8 mouse cellular contexts compared by ENCODE assay signal in genomic region chr14:54233559-54234143, GRCm38 (mm10). TPM values are rescaled to one million over a fixed set of nuclear protein-coding genes. Genes with fewer than 3 reads are reported as not detected.
DNase-seq lines count a peak whose midpoint lies in the region; ATAC-seq and TF ChIP-seq lines count a peak whose summit lies in the region.
"Had no signal": no experiment of that assay in that cellular context is flagged by ENCODE, and none has a peak within 500 bp of the region (broad histone marks: within the 10 kb centered on the region; RNA-seq: fewer than 3 reads in every experiment).

No protein-coding gene starts in this region.

- H3K36me3 ChIP-seq in lung, embryonic 14.5 days (ENCODE audit: insufficient read depth): peaks cover 27% of the 10 kb centered on the region
- H3K36me3 ChIP-seq in forebrain, postnatal 0 days (ENCODE audit: insufficient read depth): peaks cover 14% of the 10 kb centered on the region
- no peaks in the 10 kb centered on the region; the same call in 1 of the 2 replicates for H3K36me3 ChIP-seq in liver, embryonic 14.5 days (replicated peaks; ENCODE audit: control insufficient read depth, insufficient read depth, low read depth)

- ATAC-seq in lung, embryonic 14.5 days (ENCODE audit: insufficient read depth): peak; percentile 63; the same call in 1 of the 2 replicates
- ATAC-seq in forebrain, postnatal 0 days: no peak
- ATAC-seq in liver, embryonic 14.5 days (ENCODE audit: insufficient read depth): no peak; the same call in 1 of the 2 replicates
- ATAC-seq in inflammation-experienced regulatory T-cells, adult 6 months: no peak

- H3K27me3 ChIP-seq in lung, embryonic 14.5 days (ENCODE audit: insufficient read depth, low read length): no peaks in the 10 kb centered on the region
- no peaks in the 10 kb centered on the region for H3K27me3 ChIP-seq in forebrain, postnatal 0 days (ENCODE audit: insufficient read depth, low read length)
- no peaks in the 10 kb centered on the region for H3K27me3 ChIP-seq in liver, embryonic 14.5 days (ENCODE audit: control insufficient read depth, insufficient read depth, low read length)

- no peak for TF ChIP-seq POLR2A in bone marrow macrophage, adult 2 months (IDR thresholded peaks at IDR 0.05; ENCODE audit: borderline replicate concordance, low read depth, low read length)

- peaks cover 11% of the 10 kb centered on the region; the same call in 1 of the 2 replicates for H3K4me1 ChIP-seq in lung, embryonic 14.5 days (ENCODE audit: insufficient read depth)
- H3K4me1 ChIP-seq in bone marrow macrophage, adult 2 months (ENCODE audit: control insufficient read depth, insufficient read depth, low read length): peaks cover 31% of the 10 kb centered on the region
- peaks cover 8% of the 10 kb centered on the region; the same call in 1 of the 2 replicates for H3K4me1 ChIP-seq in forebrain, postnatal 0 days (ENCODE audit: insufficient read depth)
- H3K4me1 ChIP-seq in liver, embryonic 14.5 days (replicated peaks; ENCODE audit: control insufficient read depth in 2 of 2, insufficient read depth in 2 of 2, low read length in 1 of 2): peaks cover 0 to 23% of the 10 kb centered on the region in 2 experiments; a peak in 2 of 4 replicates

- no peak for TF ChIP-seq CTCF in lung, embryonic 14.5 days (IDR thresholded peaks at IDR 0.05; ENCODE audit: low read depth)
- TF ChIP-seq CTCF in bone marrow macrophage, adult 2 months (IDR thresholded peaks at IDR 0.05; ENCODE audit: low read depth, low read length): no peak
- TF ChIP-seq CTCF in forebrain, postnatal 0 days (IDR thresholded peaks at IDR 0.05; ENCODE audit: low read depth): no peak
- no peak for TF ChIP-seq CTCF in liver, embryonic 14.5 days (IDR thresholded peaks at IDR 0.05; ENCODE audit: low read depth)

- no peak overlapping the region for H3K9ac ChIP-seq in lung, embryonic 14.5 days
- H3K9ac ChIP-seq in forebrain, postnatal 0 days: no peak overlapping the region
- no peak overlapping the region for H3K9ac ChIP-seq in liver, embryonic 14.5 days (replicated peaks)

- H3K9me3 ChIP-seq in lung, embryonic 14.5 days (ENCODE audit: low read depth, low read length): no peaks in the 10 kb centered on the region
- no peaks in the 10 kb centered on the region for H3K9me3 ChIP-seq in forebrain, postnatal 0 days (ENCODE audit: low read length)
- no peaks in the 10 kb centered on the region for H3K9me3 ChIP-seq in liver, embryonic 14.5 days (ENCODE audit: control insufficient read depth, low read length)

- H3K4me2 ChIP-seq in lung, embryonic 14.5 days: peak overlapping the region; percentile 18; the same call in 1 of the 2 replicates
- no peak overlapping the region for H3K4me2 ChIP-seq in forebrain, postnatal 0 days (ENCODE audit: low read depth)
- H3K4me2 ChIP-seq in liver, embryonic 14.5 days (ENCODE audit: low read depth): peak overlapping the region; percentile 6; the same call in 1 of the 2 replicates

- DNase-seq in lung, embryonic 14.5 days: no peak
- DNase-seq in lung, postnatal 4 days: no peak
- no peak for DNase-seq in forebrain, postnatal 0 days
- no peak for DNase-seq in liver, embryonic 14.5 days (ENCODE audit: low read depth in 3 of 3, low spot score in 3 of 3)
- DNase-seq in urinary bladder, postnatal 10 days (ENCODE audit: low spot score): no peak

- WGBS in lung, embryonic 14.5 days: 54% methylated on average over 16 of the region's 16 CpGs
- WGBS in forebrain, postnatal 0 days: 78% methylated on average over 16 of the region's 16 CpGs
- WGBS in liver, embryonic 14.5 days (ENCODE audit: insufficient replicate concordance): 55% methylated on average over 16 of the region's 16 CpGs

- H3K27ac ChIP-seq in lung, embryonic 14.5 days (ENCODE audit: low read depth): peak overlapping the region; percentile 78
- peak overlapping the region; percentile 38 for H3K27ac ChIP-seq in bone marrow macrophage, adult 2 months (ENCODE audit: insufficient read depth, low read depth, low read length)
- H3K27ac ChIP-seq in forebrain, postnatal 0 days (ENCODE audit: low read depth, low read length): peak overlapping the region; percentile 5; the same call in 1 of the 2 replicates
- H3K27ac ChIP-seq in liver, embryonic 14.5 days: no peak overlapping the region

- TF ChIP-seq EP300 in liver, embryonic 14.5 days (IDR thresholded peaks at IDR 0.05; ENCODE audit: low read depth): no peak

- H3K4me3 ChIP-seq in lung, embryonic 14.5 days (ENCODE audit: low read depth, low read length): no peak overlapping the region
- peak overlapping the region; percentile 3; the same call in 1 of the 2 replicates for H3K4me3 ChIP-seq in bone marrow macrophage, adult 2 months (ENCODE audit: insufficient read depth, low read length)
- H3K4me3 ChIP-seq in forebrain, postnatal 0 days (ENCODE audit: low read depth, low read length): no peak overlapping the region
- H3K4me3 ChIP-seq in liver, embryonic 14.5 days (ENCODE audit: insufficient read depth in 1 of 2, low read depth in 2 of 2, low read length in 2 of 2): no peak overlapping the region

RNA-seq across cellular contexts. Expression of gene Dad1, which starts 20.3 kb away (rescaled TPM):
- 382 and 393 TPM in 2 replicates for polyA plus RNA-seq in lung, embryonic 14.5 days (2014; fragmentation: Nextera tagmentation; extraction: Ambion mirVana)
- 121 and 130 TPM in 2 replicates for polyA plus RNA-seq in bone marrow macrophage, adult 2 months (2012; ENCODE audit: insufficient read depth, insufficient read length, missing spikeins)
- 115 and 230 TPM in 2 replicates for total RNA-seq in forebrain, postnatal 0 days (2014; rRNA removed)
- polyA plus RNA-seq in forebrain, postnatal 0 days (2015; fragmentation: Nextera tagmentation; extraction: Ambion mirVana): 375 and 416 TPM in 2 replicates
- polyA plus RNA-seq in liver, embryonic 14.5 days (2012; rRNA removed): 133 and 145 TPM in 2 replicates
- polyA plus RNA-seq in liver, embryonic 14.5 days (2014; fragmentation: Nextera tagmentation; extraction: Ambion mirVana): 221 and 224 TPM in 2 replicates
- 100 to 1,000 TPM; 393 to 515 (median 490) TPM for polyA plus RNA-seq in inflammation-experienced regulatory T-cells, adult 6 months (2017; shearing (Covaris generic))

RNA-seq across cellular contexts. Expression of gene Abhd4, which starts 20.3 kb away (rescaled TPM):
- polyA plus RNA-seq in lung, embryonic 14.5 days (2014; fragmentation: Nextera tagmentation; extraction: Ambion mirVana): 42.1 and 49.1 TPM in 2 replicates
- polyA plus RNA-seq in bone marrow macrophage, adult 2 months (2012; ENCODE audit: insufficient read depth, insufficient read length, missing spikeins): 75.4 and 82.0 TPM in 2 replicates
- 61.0 and 75.1 TPM in 2 replicates for total RNA-seq in forebrain, postnatal 0 days (2014; rRNA removed)
- 61.9 and 69.7 TPM in 2 replicates for polyA plus RNA-seq in forebrain, postnatal 0 days (2015; fragmentation: Nextera tagmentation; extraction: Ambion mirVana)
- polyA plus RNA-seq in liver, embryonic 14.5 days (2012; rRNA removed): 5.9 and 6.1 TPM in 2 replicates
- polyA plus RNA-seq in liver, embryonic 14.5 days (2014; fragmentation: Nextera tagmentation; extraction: Ambion mirVana): 14.9 and 18.3 TPM in 2 replicates
- polyA plus RNA-seq in inflammation-experienced regulatory T-cells, adult 6 months (2017; shearing (Covaris generic)): 10 to 100 TPM; 20.3 to 33.0 (median 29.4) TPM

RNA-seq across cellular contexts. Expression of gene Olfr49, which starts 51.1 kb away (rescaled TPM):
- polyA plus RNA-seq in lung, embryonic 14.5 days (2014; fragmentation: Nextera tagmentation; extraction: Ambion mirVana): not detected in 2 replicates
- not detected in 2 replicates for polyA plus RNA-seq in bone marrow macrophage, adult 2 months (2012; ENCODE audit: insufficient read depth, insufficient read length, missing spikeins)
- not detected in 2 replicates for total RNA-seq in forebrain, postnatal 0 days (2014; rRNA removed)
- 0.18 TPM in 1 of 2 replicates, not detected in the other for polyA plus RNA-seq in forebrain, postnatal 0 days (2015; fragmentation: Nextera tagmentation; extraction: Ambion mirVana)
- polyA plus RNA-seq in liver, embryonic 14.5 days (2012; rRNA removed): not detected in 2 replicates
- polyA plus RNA-seq in liver, embryonic 14.5 days (2014; fragmentation: Nextera tagmentation; extraction: Ambion mirVana): not detected in 2 replicates
- polyA plus RNA-seq in inflammation-experienced regulatory T-cells, adult 6 months (2017; shearing (Covaris generic)): under 1 TPM in 1 of 3 experiments, not detected in 2; 0.09 TPM
- polyA plus RNA-seq: large intestine, adult 2 months had no signal
